Mouse (Mus musculus): ENCODE measurements around the gene Frem3. TPM values are rescaled to one million over a fixed set of nuclear protein-coding genes. Genes with fewer than 3 reads are reported as not detected.

The Frem3 gene
- polyA plus RNA-seq (2015; fragmentation: Nextera tagmentation; extraction: Ambion mirVana), result 0.04 and 0.05 TPM in 2 replicates

DNA sequence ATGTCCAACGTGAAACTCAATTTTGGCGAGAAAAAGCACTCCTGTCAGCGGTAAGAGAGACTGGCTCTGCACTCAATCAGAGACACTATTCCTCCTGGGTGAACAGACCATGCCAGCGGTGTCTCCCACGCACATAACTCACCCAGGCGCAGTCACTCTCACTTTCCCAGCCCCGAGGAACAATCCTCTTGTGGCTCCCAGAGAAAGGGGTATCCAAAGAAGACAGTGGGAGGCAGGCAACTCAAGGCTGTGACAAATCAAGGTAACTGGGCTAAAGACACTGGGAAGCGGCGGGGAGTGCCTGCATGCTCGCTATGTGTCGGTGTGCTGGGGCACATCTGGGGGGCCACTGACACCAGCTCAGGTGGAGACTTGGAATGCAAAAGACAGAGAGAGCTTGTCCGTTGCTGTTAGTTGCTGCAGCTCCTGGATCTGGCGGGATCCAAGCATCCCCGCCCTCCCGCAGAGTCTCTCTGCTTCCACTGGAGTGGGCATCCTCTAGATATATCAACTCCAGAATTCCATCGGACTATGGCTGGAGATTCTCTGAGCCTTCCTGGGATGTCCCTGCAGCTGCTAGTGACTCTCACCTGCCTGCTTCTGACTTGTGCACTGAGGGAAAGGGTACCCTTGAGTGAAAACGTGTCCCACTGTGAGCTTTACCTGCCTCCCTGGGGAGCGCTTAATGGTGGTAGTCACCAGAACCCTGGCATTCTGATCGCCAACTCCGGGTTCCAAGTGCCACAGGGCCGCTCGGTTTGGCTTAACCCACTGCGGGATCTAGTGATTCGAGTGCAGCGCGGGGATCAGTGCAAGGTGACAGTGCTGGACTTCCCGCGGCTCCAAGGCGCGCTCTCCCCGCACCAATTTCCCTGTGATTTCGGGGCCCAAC, at the start of gene Frem3:
Gene Frem3, plus strand, starts transcription at position 532 of the 892 bp plus-strand sequence.

DNA sequence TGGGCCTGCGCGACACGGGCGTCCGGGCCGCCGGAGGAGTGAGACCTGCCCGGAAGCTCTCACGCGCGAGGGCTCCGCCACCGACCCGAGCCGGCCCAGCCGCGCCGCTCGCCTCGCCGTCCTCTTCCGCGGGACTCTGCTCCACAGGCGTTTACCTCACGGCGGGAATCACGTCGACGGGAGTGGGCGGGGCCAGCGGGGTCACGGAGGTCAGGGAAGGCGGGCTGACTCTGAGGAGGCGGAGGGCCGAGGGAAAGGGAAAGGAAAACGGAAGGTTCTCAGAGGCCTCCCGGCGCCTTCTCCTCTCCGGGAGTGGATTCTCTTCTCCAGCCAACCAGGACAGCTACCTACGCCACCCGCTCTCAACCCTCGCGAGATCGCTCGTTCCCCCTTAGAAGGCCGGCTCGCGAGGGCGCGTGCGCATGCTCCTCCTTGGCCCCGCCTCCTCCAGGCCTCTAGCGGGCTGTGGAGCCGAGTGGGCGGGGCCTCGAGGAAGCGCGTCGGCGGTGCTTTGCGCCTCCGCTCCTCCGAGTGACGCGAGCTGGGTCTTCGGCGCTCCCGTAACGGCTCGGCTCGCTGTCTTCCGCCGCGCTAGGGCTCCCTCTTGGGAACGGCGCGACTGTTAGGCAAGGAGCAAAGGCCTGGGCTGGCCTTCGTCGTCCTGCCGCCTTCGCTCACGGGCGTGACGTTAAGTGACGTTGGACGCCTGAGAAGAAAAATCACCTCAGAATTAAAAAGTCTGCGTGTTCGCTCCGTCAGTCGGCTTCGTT, 128.5 kb downstream of the Frem3 start, which contains the start of gene Smarca5:
Gene Smarca5, minus strand, starts transcription at position 343 of the 770 bp plus-strand sequence.

Other genes with a start within 250 kb of the Frem3 start
- gene Gypa, start 117.3 kb upstream of the Frem3 start, polyA plus RNA-seq (2015; fragmentation: Nextera tagmentation; extraction: Ambion mirVana), result 473 and 558 TPM in 2 replicates
- gene Smarca5, start 128.4 kb downstream of the Frem3 start, polyA plus RNA-seq (2015; fragmentation: Nextera tagmentation; extraction: Ambion mirVana), result 57.5 and 59.0 TPM in 2 replicates

All from spleen, postnatal 0 days (tissue).